Mouse (Mus musculus) lung, adult 2 months (tissue): Measurements from ENCODE around the gene Fgfr1op2. TPM values are rescaled to one million over a fixed set of nuclear protein-coding genes. Genes with fewer than 3 reads are reported as not detected.
"Not testable (repeated sequence)": the region's sequence is repeated elsewhere in the genome, so short reads cannot be mapped to it uniquely, and the experiment has no call there.

Experiments
- DNase-seq: peaks from one replicate; pipeline ENCODE4 v3.0.0; 2022
- H3K4me1 ChIP-seq: fragments of 200-500 bp; 2 replicates; pipeline ENCODE4 v1.6.1; 2011; ENCODE audit warnings: low read length; ENCODE audit not compliant: control insufficient read depth, insufficient read depth
- H3K4me3 ChIP-seq: fragments of 200-500 bp; replicated peaks from 2 replicates; pipeline ENCODE3; 2011; ENCODE audit warnings: low read depth, mild to moderate bottlenecking, control low read depth, low read length; ENCODE audit errors: extremely low read depth
- CTCF ChIP-seq: fragments of 200-500 bp; IDR thresholded peaks from 2 replicates; pipeline ENCODE4 v1.5.1; 2011; ENCODE audit warnings: mild to moderate bottlenecking, low read length, control low read depth; ENCODE audit not compliant: insufficient read depth
- POLR2A ChIP-seq: fragments of 200-500 bp; IDR thresholded peaks from 2 replicates; pipeline ENCODE4 v1.6.1; 2011; ENCODE audit warnings: low read depth, mild to moderate bottlenecking, control low read depth, low read length, borderline replicate concordance; ENCODE audit errors: extremely low read depth
- WGBS: fragments of 180-500 bp; shearing (Covaris S2); methylation state at CpG from one replicate; pipeline ENCODE4 v1.1.7; 2018; 5-methylcytosine and 5-hydroxymethylcytosine counted together
- polyA plus RNA-seq: library from polyadenylated mRNA; depleted of rRNA; stranded (reverse); fragments of >200 nt; gene quantifications from 2 replicates; pipeline ENCODE4 v1.2.3, GENCODE M21; 2012

The Fgfr1op2 gene
- polyA plus RNA-seq, 1 experiment = 54.3 TPM

GRCm38 (mm10) chr6:146544622-146545021, 32.4 kb upstream of the Fgfr1op2 start:
- WGBS = 91% methylated on average over 1 of the region's 1 CpGs
- DNase-seq = no peak
- H3K4me1 ChIP-seq = peaks cover 8% of the 10 kb centered on the region

GRCm38 (mm10) chr6:146545289-146545865, 31.6 kb upstream of the Fgfr1op2 start:
- no peak overlapping the region for H3K4me3 ChIP-seq
- TF ChIP-seq CTCF = no peak
- no peak for TF ChIP-seq POLR2A
- DNase-seq = no peak
- WGBS = 43% methylated on average over 5 of the region's 5 CpGs
- peaks cover 8% of the 10 kb centered on the region for H3K4me1 ChIP-seq

More at GRCm38 (mm10) chr6:146544622-146545021, 32.4 kb upstream of the Fgfr1op2 start:
- H3K4me3 ChIP-seq = no peak overlapping the region
- TF ChIP-seq CTCF (no peak), POLR2A (no peak)

- DNase-seq = no peak
- WGBS = 55% methylated on average over 2 of the region's 2 CpGs
- Histone ChIP-seq H3K4me3 (no peak overlapping the region), H3K4me1 (peaks cover 3% of the 10 kb centered on the region)
- TF ChIP-seq POLR2A = no peak
- no peak for TF ChIP-seq CTCF
These were observed 26.6 kb upstream of the Fgfr1op2 start for GRCm38 (mm10) chr6:146550421-146550820.

GRCm38 (mm10) chr6:146551326-146551725, 25.7 kb upstream of the Fgfr1op2 start:
- H3K4me1 ChIP-seq = no peaks in the 10 kb centered on the region
- no peak for DNase-seq
- H3K4me3 ChIP-seq = no peak overlapping the region
- TF ChIP-seq CTCF (no peak), POLR2A (no peak)

GRCm38 (mm10) chr6:146562461-146562860, 14.5 kb upstream of the Fgfr1op2 start:
- DNase-seq = not testable (repeated sequence)
- 91% methylated on average over 1 of the region's 1 CpGs for WGBS

DNA sequence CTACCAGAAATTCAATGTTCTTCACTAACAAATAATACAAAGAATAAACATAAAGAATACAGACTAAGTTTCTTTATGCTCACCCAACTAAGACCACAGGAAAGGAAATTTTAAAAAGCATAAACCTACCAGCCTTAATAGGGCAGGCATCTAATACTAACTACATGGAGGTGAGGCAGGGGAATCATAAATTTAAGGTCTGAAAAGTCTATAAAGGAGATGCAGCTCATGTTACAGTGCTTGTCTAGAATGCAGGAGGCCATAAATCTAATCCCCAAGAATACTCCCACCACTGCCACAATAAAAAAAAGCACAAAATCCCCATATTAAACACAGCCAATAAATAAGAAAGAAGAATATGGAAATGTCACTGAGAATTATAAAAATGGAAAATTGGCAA, 4.9 kb upstream of the Fgfr1op2 start:
- TF ChIP-seq CTCF (no peak), POLR2A (no peak)
- DNase-seq = no peak
- no peak overlapping the region for H3K4me3 ChIP-seq
- H3K4me1 ChIP-seq = peaks cover 2% of the 10 kb centered on the region; the same call in 1 of the 2 replicates

More at GRCm38 (mm10) chr6:146562461-146562860, 14.5 kb upstream of the Fgfr1op2 start:
- not testable (repeated sequence) for H3K4me3 ChIP-seq, H3K4me1 ChIP-seq

- peak; percentile 96 for DNase-seq
- TF ChIP-seq POLR2A (peak; percentile 86), CTCF (no peak)
- under 1% methylated on average over 76 of the region's 77 CpGs for WGBS
- H3K4me3 ChIP-seq = peak within 1 kb of the TSS; percentile 91
- H3K4me1 ChIP-seq = peaks cover 8% of the 10 kb centered on the region
These were observed 507 bp downstream of the Fgfr1op2 start, which contains the start of gene Ints13 for GRCm38 (mm10) chr6:146577310-146578109. TSS of gene Ints13 (minus strand) at chr6:146577835.

GRCm38 (mm10) chr6:146578111-146578531, 1.1 kb downstream of the Fgfr1op2 start:
- under 1% methylated on average over 22 of the region's 22 CpGs for WGBS
- TF ChIP-seq POLR2A (no peak; the same call in 1 of the 2 replicates), CTCF (no peak)

GRCm38 (mm10) chr6:146578586-146578985, 1.6 kb downstream of the Fgfr1op2 start:
- peaks cover 10% of the 10 kb centered on the region for H3K4me1 ChIP-seq
- no peak for DNase-seq
- 2% methylated on average over 7 of the region's 7 CpGs for WGBS
- TF ChIP-seq CTCF (no peak), POLR2A (no peak)
- peak overlapping the region; percentile 91 for H3K4me3 ChIP-seq

More at GRCm38 (mm10) chr6:146578111-146578531, 1.1 kb downstream of the Fgfr1op2 start:
- Histone ChIP-seq H3K4me1 (peaks cover 8% of the 10 kb centered on the region), H3K4me3 (peak overlapping the region; percentile 91)
- peak; percentile 81 for DNase-seq
